9 mouse cellular contexts compared by ENCODE assay signal in genomic region chr5:148792736-148793440, GRCm38 (mm10).
DNase-seq lines count a peak whose midpoint lies in the region; ATAC-seq and TF ChIP-seq lines count a peak whose summit lies in the region.
"Had no signal": no experiment of that assay in that cellular context is flagged by ENCODE, and none has a peak within 500 bp of the region (broad histone marks: within the 10 kb centered on the region; RNA-seq: fewer than 3 reads in every experiment).

No protein-coding gene starts in this region.

- no peak overlapping the region for H3K9ac ChIP-seq in heart, postnatal 0 days (replicated peaks; ENCODE audit: low read depth, low read length)
- no peak overlapping the region for H3K9ac ChIP-seq in lung, embryonic 14.5 days

- no peak for TF ChIP-seq POLR2A in thymus, adult 2 months (IDR thresholded peaks at IDR 0.05; ENCODE audit: control insufficient read depth, extremely low read depth, insufficient read depth, low read length, poor library complexity)

- no peak for TF ChIP-seq EP300 in heart, postnatal 0 days (IDR thresholded peaks at IDR 0.05; ENCODE audit: low read depth)

- TF ChIP-seq CTCF in heart, postnatal 0 days (IDR thresholded peaks at IDR 0.05; ENCODE audit: low read depth), result peak; percentile 99
- peak; percentile 98 for TF ChIP-seq CTCF in lung, embryonic 14.5 days (IDR thresholded peaks at IDR 0.05; ENCODE audit: low read depth)
- no peak for TF ChIP-seq CTCF in thymus, adult 2 months (IDR thresholded peaks at IDR 0.05; ENCODE audit: borderline replicate concordance, control insufficient read depth, extremely low read depth, insufficient read depth, low read length, poor library complexity)

- 8% methylated on average over 14 of the region's 14 CpGs for WGBS in heart, postnatal 0 days
- WGBS in lung, embryonic 14.5 days, result 8% methylated on average over 14 of the region's 14 CpGs
- 21% methylated on average over 14 of the region's 14 CpGs for WGBS in thymus, adult 2 months

- no peak overlapping the region for H3K4me2 ChIP-seq in heart, postnatal 0 days (ENCODE audit: low read depth, low read length)
- peak overlapping the region; percentile 25; the same call in 1 of the 2 replicates for H3K4me2 ChIP-seq in lung, embryonic 14.5 days

- no peak overlapping the region for H3K4me3 ChIP-seq in heart, postnatal 0 days (ENCODE audit: low read depth, low read length)
- no peak overlapping the region for H3K4me3 ChIP-seq in lung, embryonic 14.5 days (ENCODE audit: low read depth, low read length)
- H3K4me3 ChIP-seq in thymus, adult 2 months (ENCODE audit: control insufficient read depth, insufficient read depth, low read length), result no peak overlapping the region
- H3K4me3 ChIP-seq: erythroblast, embryonic 14.5 days had no signal

- DNase-seq in CD4-positive helper T cell, adult 2 months (ENCODE audit: low read depth, low spot score), result peak; percentile 75
- peak; percentile 58 for DNase-seq in adrenal gland, adult 8-10 months
- DNase-seq in embryo, embryonic 11 days, result peak; percentile 82
- DNase-seq in heart, postnatal 0 days (ENCODE audit: low spot score), result peak; percentile 51
- peak; percentile 95 to 97 for DNase-seq in kidney, postnatal 4 days
- peak; percentile 95 for DNase-seq in lung, embryonic 14.5 days
- peak; percentile 83 for DNase-seq in ovary, postnatal 10 days (ENCODE audit: low spot score)
- peak; percentile 82 for DNase-seq in thymus, adult 2 months

- H3K27ac ChIP-seq in heart, postnatal 0 days (ENCODE audit: low read depth), result no peak overlapping the region
- no peak overlapping the region for H3K27ac ChIP-seq in lung, embryonic 14.5 days (ENCODE audit: low read depth)
- H3K27ac ChIP-seq in thymus, adult 2 months (ENCODE audit: control insufficient read depth, insufficient read depth, low read length), result no peak overlapping the region

- no peak for ATAC-seq in heart, postnatal 0 days (ENCODE audit: insufficient read depth, low read depth)
- no peak for ATAC-seq in lung, embryonic 14.5 days (ENCODE audit: insufficient read depth)

- H3K9me3 ChIP-seq in heart, postnatal 0 days (replicated peaks; ENCODE audit: control insufficient read depth, low read length), result no peaks in the 10 kb centered on the region
- no peaks in the 10 kb centered on the region for H3K9me3 ChIP-seq in lung, embryonic 14.5 days (ENCODE audit: low read depth, low read length)

- H3K36me3 ChIP-seq in heart, postnatal 0 days (replicated peaks; ENCODE audit: control insufficient read depth, insufficient read depth, low read length), result no peaks in the 10 kb centered on the region
- H3K36me3 ChIP-seq in lung, embryonic 14.5 days (ENCODE audit: insufficient read depth), result no peaks in the 10 kb centered on the region
- H3K36me3 ChIP-seq in thymus, adult 2 months (ENCODE audit: control insufficient read depth, insufficient read depth, low read length), result no peaks in the 10 kb centered on the region

- no peaks in the 10 kb centered on the region for H3K4me1 ChIP-seq in heart, postnatal 0 days (ENCODE audit: control insufficient read depth, insufficient read depth)
- H3K4me1 ChIP-seq in lung, embryonic 14.5 days (ENCODE audit: insufficient read depth), result peaks cover 17% of the 10 kb centered on the region
- peaks cover 10% of the 10 kb centered on the region for H3K4me1 ChIP-seq in thymus, adult 2 months (replicated peaks; ENCODE audit: control insufficient read depth, insufficient read depth, low read length)

- no peaks in the 10 kb centered on the region for H3K27me3 ChIP-seq in heart, postnatal 0 days (ENCODE audit: control insufficient read depth, insufficient read depth, low read length)
- no peaks in the 10 kb centered on the region for H3K27me3 ChIP-seq in lung, embryonic 14.5 days (ENCODE audit: insufficient read depth, low read length)
- no peaks in the 10 kb centered on the region for H3K27me3 ChIP-seq in thymus, adult 2 months (ENCODE audit: control insufficient read depth, insufficient read depth, low read length)
